ENCODE assay signal across 22 mouse cellular contexts in the genomic region with DNA sequence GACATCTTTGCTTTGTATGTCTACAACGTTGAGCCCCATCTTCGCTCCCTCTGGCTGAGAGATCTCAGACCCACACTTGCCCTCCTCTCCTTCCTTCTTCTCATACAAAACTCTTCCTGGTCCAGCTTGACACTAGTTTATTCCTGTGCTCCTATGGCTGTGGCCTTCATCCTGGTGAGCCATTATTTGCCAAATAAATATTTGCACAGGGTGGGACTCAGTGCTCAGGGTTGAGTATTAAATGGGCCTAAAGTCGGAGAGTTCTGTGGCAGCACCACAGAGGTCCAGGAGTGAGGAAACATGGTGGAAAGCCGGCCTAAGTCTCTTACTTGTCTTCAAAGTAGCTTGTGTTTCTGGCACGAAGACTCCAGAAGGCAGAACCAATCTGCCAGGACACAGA. TPM values are rescaled to one million over a fixed set of nuclear protein-coding genes. Genes with fewer than 3 reads are reported as not detected.
DNase-seq lines count a peak whose midpoint lies in the region; ATAC-seq lines count a peak whose summit lies in the region.
"Had no signal": no experiment of that assay in that cellular context is flagged by ENCODE, and none has a peak within 500 bp of the region (broad histone marks: within the 10 kb centered on the region; RNA-seq: fewer than 3 reads in every experiment).

No protein-coding gene starts in this region.

- no peaks in the 10 kb centered on the region for H3K4me1 ChIP-seq in intestine, embryonic 14.5 days (replicated peaks; ENCODE audit: control insufficient read depth, insufficient read depth, low read length)
- H3K4me1 ChIP-seq in intestine, embryonic 15.5 days (replicated peaks) = 0 out of 2 replicates have a peak, but pooled peaks cover 3% of the 10 kb centered on the region
- peaks cover 31% of the 10 kb centered on the region for H3K4me1 ChIP-seq in liver, embryonic 15.5 days (replicated peaks)
- no peaks in the 10 kb centered on the region for H3K4me1 ChIP-seq in stomach, embryonic 15.5 days
- no peaks in the 10 kb centered on the region for H3K4me1 ChIP-seq in midbrain, embryonic 15.5 days
- H3K4me1 ChIP-seq: embryonic facial prominence, embryonic 15.5 days had no signal

- 76% methylated on average over 5 of the region's 5 CpGs for WGBS in intestine, embryonic 14.5 days
- 63% methylated on average over 5 of the region's 5 CpGs for WGBS in intestine, embryonic 15.5 days
- 56% methylated on average over 5 of the region's 5 CpGs for WGBS in liver, embryonic 15.5 days (ENCODE audit: insufficient replicate concordance)
- WGBS in stomach, embryonic 15.5 days = 66% methylated on average over 5 of the region's 5 CpGs
- 89% methylated on average over 5 of the region's 5 CpGs for WGBS in midbrain, embryonic 15.5 days

- no peak overlapping the region for H3K4me2 ChIP-seq in intestine, embryonic 14.5 days (ENCODE audit: low read length)
- H3K4me2 ChIP-seq in intestine, embryonic 15.5 days (replicated peaks) = no peak overlapping the region
- H3K4me2 ChIP-seq in liver, embryonic 15.5 days = no peak overlapping the region
- H3K4me2 ChIP-seq in stomach, embryonic 15.5 days = no peak overlapping the region
- no peak overlapping the region for H3K4me2 ChIP-seq in midbrain, embryonic 15.5 days
- H3K4me2 ChIP-seq: embryonic facial prominence, embryonic 15.5 days; heart, embryonic 13.5 days had no signal

- DNase-seq in intestine, embryonic 14.5 days (ENCODE audit: low spot score) = no peak
- DNase-seq in frontal cortex, postnatal 36 days (ENCODE audit: low spot score in 2 of 2) = no peak
- no peak for DNase-seq in ovary, postnatal 10 days (ENCODE audit: low spot score)
- no peak for DNase-seq in lung, postnatal 10 days
- DNase-seq: adrenal gland, adult 2 months; adrenal gland, postnatal 25 days; cerebellum, adult 2 months; cerebellum, postnatal 10 days; embryo, embryonic 11 days; gastrocnemius, postnatal 36 days; heart, adult 11 months; heart, postnatal 4 days had no signal

- H3K27me3 ChIP-seq in intestine, embryonic 14.5 days (replicated peaks; ENCODE audit: control insufficient read depth, insufficient read depth, low read length) = no peaks in the 10 kb centered on the region
- H3K27me3 ChIP-seq in intestine, embryonic 15.5 days (replicated peaks) = no peaks in the 10 kb centered on the region
- no peaks in the 10 kb centered on the region for H3K27me3 ChIP-seq in liver, embryonic 15.5 days
- H3K27me3 ChIP-seq in stomach, embryonic 15.5 days (replicated peaks) = no peaks in the 10 kb centered on the region
- no peaks in the 10 kb centered on the region for H3K27me3 ChIP-seq in midbrain, embryonic 15.5 days (replicated peaks)
- H3K27me3 ChIP-seq: embryonic facial prominence, embryonic 15.5 days had no signal

- H3K9ac ChIP-seq in intestine, embryonic 14.5 days (ENCODE audit: low read length) = no peak overlapping the region
- H3K9ac ChIP-seq in intestine, embryonic 15.5 days = no peak overlapping the region
- H3K9ac ChIP-seq in liver, embryonic 15.5 days = no peak overlapping the region
- H3K9ac ChIP-seq in stomach, embryonic 15.5 days = no peak overlapping the region
- no peak overlapping the region for H3K9ac ChIP-seq in midbrain, embryonic 15.5 days
- H3K9ac ChIP-seq: embryonic facial prominence, embryonic 15.5 days; heart, embryonic 13.5 days had no signal

- H3K9me3 ChIP-seq in intestine, embryonic 14.5 days (ENCODE audit: control insufficient read depth, low read length) = no peaks in the 10 kb centered on the region
- no peaks in the 10 kb centered on the region for H3K9me3 ChIP-seq in intestine, embryonic 15.5 days
- no peaks in the 10 kb centered on the region for H3K9me3 ChIP-seq in liver, embryonic 15.5 days (replicated peaks)
- no peaks in the 10 kb centered on the region for H3K9me3 ChIP-seq in stomach, embryonic 15.5 days
- H3K9me3 ChIP-seq in midbrain, embryonic 15.5 days = no peaks in the 10 kb centered on the region
- H3K9me3 ChIP-seq: embryonic facial prominence, embryonic 15.5 days; forebrain, embryonic 10.5 days; heart, embryonic 13.5 days had no signal

- no peaks in the 10 kb centered on the region for H3K36me3 ChIP-seq in intestine, embryonic 14.5 days (ENCODE audit: control insufficient read depth, insufficient read depth, low read length)
- no peaks in the 10 kb centered on the region for H3K36me3 ChIP-seq in intestine, embryonic 15.5 days
- no peaks in the 10 kb centered on the region for H3K36me3 ChIP-seq in liver, embryonic 15.5 days (replicated peaks)
- H3K36me3 ChIP-seq in stomach, embryonic 15.5 days = no peaks in the 10 kb centered on the region
- no peaks in the 10 kb centered on the region for H3K36me3 ChIP-seq in midbrain, embryonic 15.5 days (replicated peaks)
- H3K36me3 ChIP-seq: embryonic facial prominence, embryonic 15.5 days; forebrain, embryonic 10.5 days; heart, embryonic 13.5 days had no signal

- peak; percentile 58; the same call in 1 of the 2 replicates for ATAC-seq in intestine, embryonic 14.5 days (replicated peaks; ENCODE audit: low FRiP score, low TSS enrichment, low read depth)
- ATAC-seq in intestine, embryonic 15.5 days = peak; percentile 60; the same call in 1 of the 2 replicates
- ATAC-seq in liver, embryonic 15.5 days (ENCODE audit: insufficient read depth) = peak; percentile 52
- peak; percentile 76 for ATAC-seq in stomach, embryonic 15.5 days (ENCODE audit: insufficient read depth, low FRiP score, low read depth)
- ATAC-seq in midbrain, embryonic 15.5 days (replicated peaks) = no peak
- ATAC-seq: forebrain, embryonic 14.5 days had no signal

- H3K27ac ChIP-seq in intestine, embryonic 14.5 days (ENCODE audit: low read depth) = no peak overlapping the region
- no peak overlapping the region for H3K27ac ChIP-seq in intestine, embryonic 15.5 days
- H3K27ac ChIP-seq in liver, embryonic 15.5 days (replicated peaks) = peak overlapping the region; percentile 38; the same call in 1 of the 2 replicates
- H3K27ac ChIP-seq in stomach, embryonic 15.5 days = no peak overlapping the region
- H3K27ac ChIP-seq in midbrain, embryonic 15.5 days = no peak overlapping the region
- H3K27ac ChIP-seq: embryonic facial prominence, embryonic 15.5 days; forebrain, embryonic 10.5 days; heart, embryonic 13.5 days had no signal

- no peak overlapping the region for H3K4me3 ChIP-seq in intestine, embryonic 14.5 days (ENCODE audit: low read depth, low read length)
- no peak overlapping the region for H3K4me3 ChIP-seq in intestine, embryonic 15.5 days (replicated peaks)
- H3K4me3 ChIP-seq in liver, embryonic 15.5 days (replicated peaks) = no peak overlapping the region
- H3K4me3 ChIP-seq in stomach, embryonic 15.5 days (replicated peaks) = no peak overlapping the region
- H3K4me3 ChIP-seq in midbrain, embryonic 15.5 days = no peak overlapping the region
- H3K4me3 ChIP-seq: embryonic facial prominence, embryonic 15.5 days; erythroblast, embryonic 14.5 days; forebrain, embryonic 10.5 days; heart, embryonic 13.5 days had no signal

RNA-seq across cellular contexts. Expression of a gene that starts 16.0 kb away (rescaled TPM):
- 34.5 and 38.8 TPM in 2 replicates for polyA plus RNA-seq in intestine, embryonic 14.5 days (2014; fragmentation: Nextera tagmentation; extraction: Ambion mirVana)
- polyA plus RNA-seq in intestine, embryonic 15.5 days (2015; fragmentation: Nextera tagmentation; extraction: Ambion mirVana) = 22.2 and 22.8 TPM in 2 replicates
- polyA plus RNA-seq in liver, embryonic 15.5 days (2015; fragmentation: Nextera tagmentation; extraction: Ambion mirVana) = 10.5 and 12.3 TPM in 2 replicates
- 27.3 and 29.9 TPM in 2 replicates for polyA plus RNA-seq in stomach, embryonic 15.5 days (2015; fragmentation: Nextera tagmentation; extraction: Ambion mirVana)
- 37.6 TPM in 2 replicates for polyA plus RNA-seq in midbrain, embryonic 15.5 days (2015; fragmentation: Nextera tagmentation; extraction: Ambion mirVana)

RNA-seq across cellular contexts. Expression of a gene that starts 34.5 kb away (rescaled TPM):
- 2.7 and 3.5 TPM in 2 replicates for polyA plus RNA-seq in intestine, embryonic 14.5 days (2014; fragmentation: Nextera tagmentation; extraction: Ambion mirVana)
- 3.1 and 3.9 TPM in 2 replicates for polyA plus RNA-seq in intestine, embryonic 15.5 days (2015; fragmentation: Nextera tagmentation; extraction: Ambion mirVana)
- 0.22 and 0.58 TPM in 2 replicates for polyA plus RNA-seq in liver, embryonic 15.5 days (2015; fragmentation: Nextera tagmentation; extraction: Ambion mirVana)
- polyA plus RNA-seq in stomach, embryonic 15.5 days (2015; fragmentation: Nextera tagmentation; extraction: Ambion mirVana) = 4.1 and 5.0 TPM in 2 replicates
- not detected in 2 replicates for polyA plus RNA-seq in midbrain, embryonic 15.5 days (2015; fragmentation: Nextera tagmentation; extraction: Ambion mirVana)
- polyA plus RNA-seq: erythroblast, embryonic 14.5 days; forebrain, embryonic 14.5 days; heart, postnatal 0 days had no signal

RNA-seq across cellular contexts. Expression of a gene that starts 36.6 kb away (rescaled TPM):
- 0.14 and 0.16 TPM in 2 replicates for polyA plus RNA-seq in intestine, embryonic 14.5 days (2014; fragmentation: Nextera tagmentation; extraction: Ambion mirVana)
- 0.06 and 0.18 TPM in 2 replicates for polyA plus RNA-seq in intestine, embryonic 15.5 days (2015; fragmentation: Nextera tagmentation; extraction: Ambion mirVana)
- 0.08 and 0.18 TPM in 2 replicates for polyA plus RNA-seq in liver, embryonic 15.5 days (2015; fragmentation: Nextera tagmentation; extraction: Ambion mirVana)
- 0.39 and 0.44 TPM in 2 replicates for polyA plus RNA-seq in stomach, embryonic 15.5 days (2015; fragmentation: Nextera tagmentation; extraction: Ambion mirVana)
- polyA plus RNA-seq in midbrain, embryonic 15.5 days (2015; fragmentation: Nextera tagmentation; extraction: Ambion mirVana) = 0.62 and 0.83 TPM in 2 replicates
- polyA plus RNA-seq: heart, postnatal 0 days had no signal
